Comparison of ENCODE assay signal across 8 mouse cellular contexts in genomic region chr14:36968076-36968627, GRCm38 (mm10). TPM values are rescaled to one million over a fixed set of nuclear protein-coding genes. Genes with fewer than 3 reads are reported as not detected.
DNase-seq lines count a peak whose midpoint lies in the region; ATAC-seq and TF ChIP-seq lines count a peak whose summit lies in the region.

No protein-coding gene starts in this region.

- H3K4me2 ChIP-seq in hindbrain, embryonic 13.5 days: peak overlapping the region; percentile 61
- H3K4me2 ChIP-seq in liver, embryonic 12.5 days: peak overlapping the region; percentile 99
- H3K4me2 ChIP-seq in midbrain, postnatal 0 days (ENCODE audit: low read depth, low read length, poor library complexity, severe bottlenecking): peak overlapping the region; percentile 61

- DNase-seq in adrenal gland, postnatal 10 days: peak; percentile 67
- no peak for DNase-seq in adrenal gland, adult 8-10 months
- peak; percentile 31 for DNase-seq in urinary bladder, postnatal 14 days (ENCODE audit: low spot score)
- no peak for DNase-seq in urinary bladder, postnatal 4 days (ENCODE audit: low spot score in 2 of 2)
- DNase-seq in midbrain, postnatal 0 days (ENCODE audit: low spot score): peak; percentile 39
- peak; percentile 78 for DNase-seq in thymus, postnatal 4 days

- peak; percentile 87 for ATAC-seq in hindbrain, embryonic 13.5 days (ENCODE audit: low FRiP score)
- peak; percentile 57 for ATAC-seq in liver, embryonic 12.5 days
- peak; percentile 84 for ATAC-seq in midbrain, postnatal 0 days (ENCODE audit: low FRiP score)

- TF ChIP-seq CTCF in midbrain, postnatal 0 days (IDR thresholded peaks at IDR 0.05): no peak

- H3K27me3 ChIP-seq in hindbrain, embryonic 13.5 days: no peaks in the 10 kb centered on the region
- H3K27me3 ChIP-seq in liver, embryonic 12.5 days (replicated peaks): no peaks in the 10 kb centered on the region
- H3K27me3 ChIP-seq in midbrain, postnatal 0 days (ENCODE audit: insufficient read depth, low read length): no peaks in the 10 kb centered on the region

- peak overlapping the region; percentile 94 for H3K27ac ChIP-seq in hindbrain, embryonic 13.5 days
- peak overlapping the region; percentile 73 for H3K27ac ChIP-seq in liver, embryonic 12.5 days
- H3K27ac ChIP-seq in midbrain, postnatal 0 days (ENCODE audit: low read depth, low read length): peak overlapping the region; percentile 79

- H3K4me1 ChIP-seq in hindbrain, embryonic 13.5 days (replicated peaks): peaks cover 36% of the 10 kb centered on the region
- peaks cover 18% of the 10 kb centered on the region for H3K4me1 ChIP-seq in liver, embryonic 12.5 days
- H3K4me1 ChIP-seq in midbrain, postnatal 0 days (ENCODE audit: insufficient read depth, low read length): no peaks in the 10 kb centered on the region

- no peaks in the 10 kb centered on the region for H3K36me3 ChIP-seq in hindbrain, embryonic 13.5 days
- no peaks in the 10 kb centered on the region for H3K36me3 ChIP-seq in liver, embryonic 12.5 days
- H3K36me3 ChIP-seq in midbrain, postnatal 0 days (ENCODE audit: insufficient read depth, low read length): no peaks in the 10 kb centered on the region

- WGBS in hindbrain, embryonic 13.5 days: under 1% methylated on average over 49 of the region's 49 CpGs
- WGBS in liver, embryonic 12.5 days (ENCODE audit: insufficient replicate concordance): under 1% methylated on average over 43 of the region's 49 CpGs
- under 1% methylated on average over 23 of the region's 49 CpGs for WGBS in midbrain, postnatal 0 days

- peak overlapping the region; percentile 94 for H3K9ac ChIP-seq in hindbrain, embryonic 13.5 days
- peak overlapping the region; percentile 86 for H3K9ac ChIP-seq in liver, embryonic 12.5 days
- peak overlapping the region; percentile 93 for H3K9ac ChIP-seq in midbrain, postnatal 0 days (replicated peaks; ENCODE audit: low read length, poor library complexity, severe bottlenecking)

- H3K4me3 ChIP-seq in hindbrain, embryonic 13.5 days: peak overlapping the region; percentile 92
- H3K4me3 ChIP-seq in liver, embryonic 12.5 days: peak overlapping the region; percentile 94
- peak overlapping the region; percentile 90 for H3K4me3 ChIP-seq in midbrain, postnatal 0 days (ENCODE audit: low read depth, low read length)

- H3K9me3 ChIP-seq in hindbrain, embryonic 13.5 days: no peaks in the 10 kb centered on the region
- no peaks in the 10 kb centered on the region for H3K9me3 ChIP-seq in liver, embryonic 12.5 days (replicated peaks)
- no peaks in the 10 kb centered on the region for H3K9me3 ChIP-seq in midbrain, postnatal 0 days (ENCODE audit: low read length)

RNA-seq across cellular contexts. Expression of gene Ccser2, which starts 0.4 kb away (rescaled TPM):
- total RNA-seq in adrenal gland, postnatal 10 days (2021): 10 to 100 TPM; 33.4 to 38.3 TPM
- 10 to 100 TPM; 31.2 to 48.5 (median 38.6) TPM for total RNA-seq in adrenal gland, adult 8-10 months (2022)
- polyA plus RNA-seq in hindbrain, embryonic 13.5 days (2015; fragmentation: Nextera tagmentation; extraction: Ambion mirVana): 84.1 and 85.5 TPM in 2 replicates
- polyA plus RNA-seq in liver, embryonic 12.5 days (2016; fragmentation: Nextera tagmentation; extraction: Ambion mirVana): 6.5 and 7.6 TPM in 2 replicates
- 81.0 and 85.5 TPM in 2 replicates for total RNA-seq in midbrain, postnatal 0 days (2014; rRNA removed)
- polyA plus RNA-seq in midbrain, postnatal 0 days (2015; fragmentation: Nextera tagmentation; extraction: Ambion mirVana): 96.3 and 99.1 TPM in 2 replicates

Comparison
In these comparisons a context has a peak if more than half of its experiments do, and no peak if none do; other contexts are left out.
1. DNase-seq: peak in adrenal gland, postnatal 10 days (single experiment), urinary bladder, postnatal 14 days (single experiment), midbrain, postnatal 0 days (single experiment) and thymus, postnatal 4 days (single experiment); none in adrenal gland, adult 8-10 months (single experiment) and urinary bladder, postnatal 4 days (0 of 2).
2. Peak in every context shown above with its lines, with median percentiles within 50 percentile points of each other: ATAC-seq, H3K27ac ChIP-seq, H3K4me2 ChIP-seq, H3K4me3 ChIP-seq and H3K9ac ChIP-seq.